Mouse (Mus musculus): ENCODE measurements around the gene Cyp39a1. TPM values are rescaled to one million over a fixed set of nuclear protein-coding genes. Genes with fewer than 3 reads are reported as not detected.
A peak's percentile ranks its signal among the peaks of the same experiment; 100 is the strongest.

Cyp39a1 gene
- total RNA-seq, 1 experiment: 1.6 TPM

DNA sequence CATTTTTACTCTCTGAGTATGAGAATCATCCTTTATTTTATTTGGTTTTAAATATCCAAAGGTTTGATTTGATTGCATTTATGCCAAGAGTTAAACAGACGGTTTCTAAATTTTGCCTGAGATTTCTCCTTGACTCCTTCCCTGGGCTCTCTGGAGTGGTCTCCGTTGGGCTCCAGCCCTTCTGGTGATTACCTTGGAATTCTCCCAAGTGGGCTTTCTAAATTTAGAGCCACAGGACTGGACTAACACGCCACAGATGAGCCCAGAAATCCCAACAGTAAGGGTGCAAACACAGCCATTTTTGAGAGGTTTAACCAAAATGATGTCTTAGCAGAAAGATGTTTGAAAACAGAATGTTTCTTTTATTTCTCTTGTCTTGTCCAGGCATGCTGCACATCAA lies 47.0 kb downstream of the Cyp39a1 start:
- no peak for DNase-seq (ENCODE audit: low read depth, low spot score)
- TF ChIP-seq HCFC1 (IDR thresholded peaks at IDR 0.05; ENCODE audit: borderline replicate concordance, insufficient read depth, low read length) (no peak), ZNF384 (IDR thresholded peaks at IDR 0.05; ENCODE audit: low read depth, low read length) (no peak), ZC3H11A (IDR thresholded peaks at IDR 0.05; ENCODE audit: borderline replicate concordance, low read depth, low read length) (no peak), CHD2 (IDR thresholded peaks at IDR 0.05; ENCODE audit: low read depth, low read length) (no peak), MAFK (IDR thresholded peaks at IDR 0.05; ENCODE audit: insufficient read depth, low read depth, low read length) (no peak)
- Histone ChIP-seq H3K4me1 (ENCODE audit: control insufficient read depth in 2 of 2, insufficient read depth in 2 of 2, low read length in 2 of 2, poor library complexity in 1 of 2) (peaks cover 5 to 13% of the 10 kb centered on the region in 2 experiments), H3K9me3 (ENCODE audit: control insufficient read depth, insufficient read depth, low read depth, low read length) (no peaks in the 10 kb centered on the region), H3K27ac (ENCODE audit: insufficient read depth, low read depth, low read length, poor library complexity, severe bottlenecking) (no peak overlapping the region), H3K9ac (ENCODE audit: insufficient read depth, low read depth, low read length, poor library complexity, severe bottlenecking) (no peak overlapping the region), H3K36me3 (ENCODE audit: control insufficient read depth, insufficient read depth, low read length, poor library complexity, severe bottlenecking) (no peaks in the 10 kb centered on the region), H3K4me3 (ENCODE audit: insufficient read depth in 1 of 2, low read depth in 1 of 2, low read length in 2 of 2, poor library complexity in 1 of 2, severe bottlenecking in 1 of 2) (no peak overlapping the region)
- in situ Hi-C loops (cut with MboI; ENCODE audit: low sequenced_read_pairs in 2 of 2, unreplicated experiment in 2 of 2): no loop called here

DNA sequence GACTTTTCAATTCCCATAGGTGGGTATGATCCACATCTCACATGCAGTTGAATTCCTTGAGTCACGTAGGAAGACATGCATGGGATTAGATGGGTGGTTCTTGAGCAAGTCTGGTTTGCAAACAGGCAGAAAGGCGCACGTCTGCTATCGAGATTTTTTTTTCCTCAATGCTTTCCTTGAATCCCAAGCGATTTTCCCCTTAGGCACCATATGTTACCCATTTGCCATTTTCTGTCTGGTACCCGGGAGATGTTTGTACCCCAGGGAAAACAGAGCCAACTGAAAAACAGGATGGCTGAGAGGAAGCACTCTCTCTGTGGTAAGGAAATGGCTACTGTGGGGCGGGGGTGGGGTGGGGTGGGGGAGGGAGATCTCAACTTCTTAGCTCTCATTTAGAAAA lies 49.4 kb downstream of the Cyp39a1 start:
- H3K9me3 ChIP-seq (ENCODE audit: control insufficient read depth, insufficient read depth, low read depth, low read length): no peaks in the 10 kb centered on the region
- no peak overlapping the region for H3K27ac ChIP-seq (ENCODE audit: insufficient read depth, low read depth, low read length, poor library complexity, severe bottlenecking)
- no peak for TF ChIP-seq HCFC1 (IDR thresholded peaks at IDR 0.05; ENCODE audit: borderline replicate concordance, insufficient read depth, low read length)
- TF ChIP-seq ZC3H11A (IDR thresholded peaks at IDR 0.05; ENCODE audit: borderline replicate concordance, low read depth, low read length): no peak
- no peak for TF ChIP-seq MAFK (IDR thresholded peaks at IDR 0.05; ENCODE audit: insufficient read depth, low read depth, low read length)
- TF ChIP-seq ZNF384 (IDR thresholded peaks at IDR 0.05; ENCODE audit: low read depth, low read length): no peak
- no peak for TF ChIP-seq CHD2 (IDR thresholded peaks at IDR 0.05; ENCODE audit: low read depth, low read length)
- no peaks in the 10 kb centered on the region for H3K36me3 ChIP-seq (ENCODE audit: control insufficient read depth, insufficient read depth, low read length, poor library complexity, severe bottlenecking)
- H3K9ac ChIP-seq (ENCODE audit: insufficient read depth, low read depth, low read length, poor library complexity, severe bottlenecking): no peak overlapping the region
- in situ Hi-C loops (cut with MboI; ENCODE audit: low sequenced_read_pairs in 2 of 2, unreplicated experiment in 2 of 2): no loop called here
- no peak for DNase-seq (ENCODE audit: low read depth, low spot score)
- H3K4me3 ChIP-seq (ENCODE audit: insufficient read depth in 1 of 2, low read depth in 1 of 2, low read length in 2 of 2, poor library complexity in 1 of 2, severe bottlenecking in 1 of 2): no peak overlapping the region
- peaks cover 5 to 7% of the 10 kb centered on the region in 2 experiments for H3K4me1 ChIP-seq (ENCODE audit: control insufficient read depth in 2 of 2, insufficient read depth in 2 of 2, low read length in 2 of 2, poor library complexity in 1 of 2)

DNA sequence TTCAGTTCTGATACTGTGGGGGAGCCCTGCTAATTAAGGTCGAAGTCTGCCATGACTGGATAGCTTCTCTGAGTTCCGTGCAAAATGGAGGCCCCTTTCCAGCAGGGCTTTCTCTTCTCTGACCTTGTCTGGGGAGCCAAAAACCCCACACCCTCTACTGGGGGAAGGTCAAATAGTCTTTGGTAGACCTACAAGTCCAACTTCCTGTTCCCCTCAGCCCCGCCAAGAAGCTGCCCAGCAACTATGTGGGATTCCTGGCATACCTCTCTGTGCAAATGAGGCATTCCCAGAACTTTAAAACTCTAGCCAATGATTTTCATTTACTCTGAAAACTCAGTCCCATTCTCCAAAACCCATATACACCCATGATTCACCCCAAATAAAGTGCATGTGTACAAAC lies 52.2 kb downstream of the Cyp39a1 start:
- no peak for DNase-seq (ENCODE audit: low read depth, low spot score)
- H3K36me3 ChIP-seq (ENCODE audit: control insufficient read depth, insufficient read depth, low read length, poor library complexity, severe bottlenecking): no peaks in the 10 kb centered on the region
- 0 out of 2 replicates have a peak overlapping the region, but pooled peaks have one; percentile 11 for H3K9ac ChIP-seq (ENCODE audit: insufficient read depth, low read depth, low read length, poor library complexity, severe bottlenecking)
- no peak for TF ChIP-seq HCFC1 (IDR thresholded peaks at IDR 0.05; ENCODE audit: borderline replicate concordance, insufficient read depth, low read length)
- in situ Hi-C loops (cut with MboI; ENCODE audit: low sequenced_read_pairs in 2 of 2, unreplicated experiment in 2 of 2): no loop called here
- H3K4me3 ChIP-seq (ENCODE audit: insufficient read depth in 1 of 2, low read depth in 1 of 2, low read length in 2 of 2, poor library complexity in 1 of 2, severe bottlenecking in 1 of 2): no peak overlapping the region
- no peaks in the 10 kb centered on the region for H3K9me3 ChIP-seq (ENCODE audit: control insufficient read depth, insufficient read depth, low read depth, low read length)
- H3K4me1 ChIP-seq (ENCODE audit: control insufficient read depth in 2 of 2, insufficient read depth in 2 of 2, low read length in 2 of 2, poor library complexity in 1 of 2): peaks cover 5 to 7% of the 10 kb centered on the region in 2 experiments
- no peak overlapping the region for H3K27ac ChIP-seq (ENCODE audit: insufficient read depth, low read depth, low read length, poor library complexity, severe bottlenecking)

DNA sequence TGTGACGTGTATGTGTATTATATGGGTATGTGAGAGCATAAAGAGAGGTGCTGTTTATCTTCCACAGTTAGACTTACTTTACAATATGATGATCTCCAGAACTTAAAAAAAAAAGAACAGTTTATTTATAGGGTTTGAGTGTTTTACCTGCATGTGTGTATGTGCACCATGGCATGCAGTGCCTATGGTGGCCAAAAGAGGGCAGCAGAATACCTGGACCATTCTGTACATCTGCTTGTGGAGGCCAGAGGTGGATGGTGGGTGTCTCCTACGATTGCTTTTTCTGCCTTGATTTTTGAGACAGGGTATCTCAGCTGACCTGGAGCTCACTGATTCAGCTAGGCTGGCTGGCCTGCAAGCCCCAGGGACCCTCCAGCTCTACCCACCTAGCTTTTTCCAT lies 57.3 kb downstream of the Cyp39a1 start:
- in situ Hi-C loops (cut with MboI; ENCODE audit: low sequenced_read_pairs in 2 of 2, unreplicated experiment in 2 of 2): no loop called here
- TF ChIP-seq ZC3H11A (IDR thresholded peaks at IDR 0.05; ENCODE audit: borderline replicate concordance, low read depth, low read length) (no peak), CHD2 (IDR thresholded peaks at IDR 0.05; ENCODE audit: low read depth, low read length) (no peak), HCFC1 (IDR thresholded peaks at IDR 0.05; ENCODE audit: borderline replicate concordance, insufficient read depth, low read length) (no peak), MAFK (IDR thresholded peaks at IDR 0.05; ENCODE audit: insufficient read depth, low read depth, low read length) (no peak), ZNF384 (IDR thresholded peaks at IDR 0.05; ENCODE audit: low read depth, low read length) (no peak)
- Histone ChIP-seq H3K9ac (ENCODE audit: insufficient read depth, low read depth, low read length, poor library complexity, severe bottlenecking) (no peak overlapping the region), H3K9me3 (ENCODE audit: control insufficient read depth, insufficient read depth, low read depth, low read length) (no peaks in the 10 kb centered on the region), H3K27ac (ENCODE audit: insufficient read depth, low read depth, low read length, poor library complexity, severe bottlenecking) (no peak overlapping the region), H3K4me3 (ENCODE audit: insufficient read depth in 1 of 2, low read depth in 1 of 2, low read length in 2 of 2, poor library complexity in 1 of 2, severe bottlenecking in 1 of 2) (no peak overlapping the region), H3K36me3 (ENCODE audit: control insufficient read depth, insufficient read depth, low read length, poor library complexity, severe bottlenecking) (no peaks in the 10 kb centered on the region), H3K4me1 (ENCODE audit: control insufficient read depth in 2 of 2, insufficient read depth in 2 of 2, low read length in 2 of 2, poor library complexity in 1 of 2) (no peaks in the 10 kb centered on the region)
- no peak for DNase-seq (ENCODE audit: low read depth, low spot score)

DNA sequence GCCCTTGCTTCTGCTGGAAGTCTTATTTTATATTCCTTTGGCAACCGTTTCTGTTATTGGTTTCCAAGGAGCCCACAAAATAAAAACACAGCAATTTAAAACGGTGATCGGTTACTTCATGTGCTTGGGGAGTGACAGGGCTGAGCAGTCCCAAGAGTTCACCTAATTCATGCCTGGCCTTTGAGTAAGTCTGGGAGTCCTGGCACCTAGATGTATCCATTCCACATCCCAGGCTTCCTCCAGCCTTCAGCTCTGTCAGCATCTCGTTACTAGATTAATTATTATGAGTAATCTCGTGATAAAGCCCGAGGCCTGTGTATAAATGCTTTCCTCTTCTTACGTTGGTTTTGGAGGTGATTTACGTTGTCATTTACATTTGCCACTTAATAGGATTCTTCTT lies 64.1 kb downstream of the Cyp39a1 start:
- H3K27ac ChIP-seq (ENCODE audit: insufficient read depth, low read depth, low read length, poor library complexity, severe bottlenecking): no peak overlapping the region

More for the DNA sequence above, 64.1 kb downstream of the Cyp39a1 start:
- TF ChIP-seq HCFC1 (IDR thresholded peaks at IDR 0.05; ENCODE audit: borderline replicate concordance, insufficient read depth, low read length) (no peak), ZNF384 (IDR thresholded peaks at IDR 0.05; ENCODE audit: low read depth, low read length) (no peak), MAFK (IDR thresholded peaks at IDR 0.05; ENCODE audit: insufficient read depth, low read depth, low read length) (no peak), ZC3H11A (IDR thresholded peaks at IDR 0.05; ENCODE audit: borderline replicate concordance, low read depth, low read length) (no peak), CHD2 (IDR thresholded peaks at IDR 0.05; ENCODE audit: low read depth, low read length) (no peak)
- no peaks in the 10 kb centered on the region for H3K9me3 ChIP-seq (ENCODE audit: control insufficient read depth, insufficient read depth, low read depth, low read length)
- H3K4me3 ChIP-seq (ENCODE audit: insufficient read depth in 1 of 2, low read depth in 1 of 2, low read length in 2 of 2, poor library complexity in 1 of 2, severe bottlenecking in 1 of 2): no peak overlapping the region
- no peak for DNase-seq (ENCODE audit: low read depth, low spot score)
- H3K36me3 ChIP-seq (ENCODE audit: control insufficient read depth, insufficient read depth, low read length, poor library complexity, severe bottlenecking): no peaks in the 10 kb centered on the region
- no peaks in the 10 kb centered on the region for H3K4me1 ChIP-seq (ENCODE audit: control insufficient read depth in 2 of 2, insufficient read depth in 2 of 2, low read length in 2 of 2, poor library complexity in 1 of 2)
- no peak overlapping the region for H3K9ac ChIP-seq (ENCODE audit: insufficient read depth, low read depth, low read length, poor library complexity, severe bottlenecking)
- in situ Hi-C loops (cut with MboI; ENCODE audit: low sequenced_read_pairs in 2 of 2, unreplicated experiment in 2 of 2): no loop called here
